Mouse (Mus musculus): ENCODE results near the gene Gzmg.
"Not testable (repeated sequence)": the region's sequence is repeated elsewhere in the genome, so short reads cannot be mapped to it uniquely, and the experiment has no call there.

Gene Gzmg

GRCm38 (mm10) chr14:56159479-56159878, at the start of gene Gzmg:
Gzmg (minus strand) TSS chr14:56159579.
- not testable (repeated sequence) for DNase-seq (ENCODE audit: low read depth, low spot score)

DNA sequence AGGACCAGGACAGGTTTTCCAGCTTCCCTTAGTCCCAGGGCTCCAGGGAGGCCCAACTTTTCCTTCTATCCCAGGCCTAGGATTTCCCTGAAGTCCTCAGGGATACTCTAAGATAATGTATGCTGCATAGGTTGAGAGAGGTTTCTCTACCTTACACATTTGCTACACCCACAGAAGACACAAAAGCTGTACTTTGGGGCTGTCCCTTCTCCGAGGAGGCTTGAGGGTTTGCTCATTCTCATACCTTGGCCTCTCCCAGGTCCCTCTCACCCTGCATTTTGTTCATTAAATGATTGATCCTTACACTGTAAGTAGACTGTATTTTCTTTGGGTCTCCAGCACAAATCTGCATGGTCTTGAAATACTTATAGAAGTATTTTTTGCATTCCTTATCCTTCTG, 46.2 kb upstream of the Gzmg start:
- DNase-seq (ENCODE audit: low read depth, low spot score), result no peak

DNA sequence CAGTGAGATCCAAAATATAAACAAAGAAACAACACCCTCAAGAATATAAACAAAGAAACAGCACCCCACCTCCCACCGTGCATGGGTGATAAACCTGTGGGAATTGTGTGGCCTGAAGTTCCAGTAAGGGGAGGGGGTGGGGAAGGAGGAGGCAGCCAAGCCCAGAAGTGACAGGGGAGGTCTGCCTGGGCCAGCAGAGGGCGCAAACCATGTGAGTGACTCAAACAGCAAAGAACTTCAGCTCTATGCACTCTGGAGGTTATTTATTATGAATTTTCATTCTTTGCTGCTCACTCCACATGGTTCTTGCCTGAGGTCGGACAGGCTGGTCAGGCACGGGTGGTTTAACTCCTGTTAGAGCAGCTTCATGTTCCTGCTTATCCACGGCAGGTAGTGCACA, 45.6 kb upstream of the Gzmg start:
- not testable (repeated sequence) for DNase-seq (ENCODE audit: low read depth, low spot score)

GRCm38 (mm10) chr14:56203975-56204374, 44.6 kb upstream of the Gzmg start:
- DNase-seq (ENCODE audit: low read depth, low spot score), result peak; percentile 9

DNA sequence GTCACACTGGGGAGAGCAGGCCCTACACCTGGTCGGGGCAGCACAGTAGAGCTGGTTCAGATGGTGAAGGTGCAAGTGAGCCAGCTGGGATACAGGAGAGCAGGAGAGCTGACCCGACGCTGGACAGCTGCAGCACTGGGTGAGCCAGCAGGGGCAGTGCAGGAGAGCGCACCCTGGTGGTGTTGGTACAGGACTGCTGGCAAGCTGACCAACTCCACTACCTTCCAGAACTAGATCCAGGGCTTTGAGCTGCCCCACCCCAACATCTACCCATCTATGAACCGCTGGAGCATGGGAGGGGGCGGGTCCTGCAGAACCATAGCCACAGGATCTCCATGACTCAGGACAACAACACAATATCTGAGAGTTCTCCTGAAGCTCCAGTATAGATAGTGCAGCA, 27.6 kb upstream of the Gzmg start:
- DNase-seq (ENCODE audit: low read depth, low spot score), result no peak

GRCm38 (mm10) chr14:56186521-56186920, 27.1 kb upstream of the Gzmg start:
- no peak for DNase-seq (ENCODE audit: low read depth, low spot score)

DNA sequence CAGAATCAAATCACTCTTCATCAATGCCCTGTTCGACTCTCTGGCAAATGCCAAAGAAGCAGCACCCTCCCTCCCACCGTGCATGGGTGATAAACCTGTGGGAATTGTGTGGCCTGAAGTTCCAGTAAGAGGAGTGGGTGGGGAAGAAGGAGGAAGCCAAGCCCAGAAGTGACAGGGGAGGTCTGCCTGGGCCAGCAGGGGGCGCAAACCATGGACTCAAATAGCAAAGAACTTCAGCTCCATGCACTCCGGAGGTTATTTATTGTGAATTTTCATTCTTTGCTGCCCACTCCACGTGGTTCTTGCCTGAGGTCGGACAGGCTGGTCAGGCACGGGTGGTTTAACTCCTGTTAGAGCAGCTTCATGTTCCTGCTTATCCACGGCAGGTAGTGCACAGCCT, 18.3 kb upstream of the Gzmg start:
- not testable (repeated sequence) for DNase-seq (ENCODE audit: low read depth, low spot score)

DNA sequence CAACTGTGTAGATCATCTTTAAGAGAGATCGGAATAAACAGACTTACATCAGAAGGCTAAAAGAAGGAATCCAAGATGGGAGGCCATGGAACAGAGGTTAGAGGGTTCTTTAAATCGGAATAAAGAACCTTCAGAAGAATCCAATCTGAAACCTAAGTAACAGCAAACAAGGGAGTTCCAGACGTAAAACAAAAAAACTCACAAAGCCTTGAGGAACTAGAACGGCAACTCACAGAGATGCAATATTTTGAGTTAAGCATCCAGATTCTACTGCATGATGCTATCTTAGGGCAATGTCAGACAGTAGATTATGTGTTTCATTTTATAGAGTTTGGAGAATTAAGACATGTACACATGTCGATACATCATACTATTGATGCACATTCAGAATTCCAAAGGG, 15.1 kb upstream of the Gzmg start, which contains the start of gene Gzmn:
Gene Gzmn (minus strand): TSS at position 101 of the 400 bp plus-strand sequence.
- DNase-seq (ENCODE audit: low read depth, low spot score), result no peak

- no peak for DNase-seq (ENCODE audit: low read depth, low spot score)
Measured at GRCm38 (mm10) chr14:56173396-56173795, 14.0 kb upstream of the Gzmg start.

GRCm38 (mm10) chr14:56172744-56173143, 13.4 kb upstream of the Gzmg start:
- DNase-seq (ENCODE audit: low read depth, low spot score), result no peak

DNA sequence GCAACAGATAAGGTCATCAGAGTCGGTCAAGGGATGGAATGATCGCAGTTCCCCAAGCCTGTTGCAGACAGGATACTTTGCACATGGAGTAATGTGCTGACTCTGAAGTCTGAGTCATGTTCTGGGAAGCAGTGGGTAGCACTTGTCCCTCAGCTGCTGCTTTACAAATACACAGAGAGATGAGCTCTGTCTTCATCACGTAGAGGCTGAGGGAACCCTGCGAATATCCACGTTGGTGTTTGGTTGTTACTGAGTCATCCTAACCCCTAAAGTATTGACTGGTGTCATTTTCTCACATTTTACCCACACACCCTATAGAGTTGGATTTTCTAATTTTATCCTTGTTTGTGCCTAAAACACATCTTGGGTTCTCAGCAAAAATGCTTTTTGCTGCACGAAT, 8.6 kb upstream of the Gzmg start:
- no peak for DNase-seq (ENCODE audit: low read depth, low spot score)

DNA sequence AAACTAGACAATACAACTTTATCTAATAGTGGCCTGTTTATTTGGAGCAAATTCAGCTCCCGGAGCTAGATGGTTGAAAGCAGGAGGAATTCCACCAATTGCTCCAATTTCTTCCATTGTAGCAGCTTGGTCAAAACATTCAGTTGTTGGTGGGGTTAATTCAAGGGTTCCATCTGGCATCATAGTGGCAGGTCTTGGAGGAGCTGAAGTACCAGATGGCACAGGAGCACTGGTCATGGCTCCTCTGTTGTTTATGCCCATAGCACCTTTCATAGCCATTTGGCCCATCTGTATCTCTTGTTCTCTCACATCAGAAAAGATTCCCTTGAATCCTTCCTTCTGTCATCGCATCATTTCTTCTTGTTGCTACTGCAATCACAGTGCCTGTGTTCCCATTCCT, 2.7 kb upstream of the Gzmg start:
- DNase-seq (ENCODE audit: low read depth, low spot score), result no peak

- DNase-seq (ENCODE audit: low read depth, low spot score), result no peak
Measured at GRCm38 (mm10) chr14:56155340-56155739, 4.0 kb downstream of the Gzmg start.

GRCm38 (mm10) chr14:56133675-56134074, 25.7 kb downstream of the Gzmg start:
- DNase-seq (ENCODE audit: low read depth, low spot score), result not testable (repeated sequence)

DNA sequence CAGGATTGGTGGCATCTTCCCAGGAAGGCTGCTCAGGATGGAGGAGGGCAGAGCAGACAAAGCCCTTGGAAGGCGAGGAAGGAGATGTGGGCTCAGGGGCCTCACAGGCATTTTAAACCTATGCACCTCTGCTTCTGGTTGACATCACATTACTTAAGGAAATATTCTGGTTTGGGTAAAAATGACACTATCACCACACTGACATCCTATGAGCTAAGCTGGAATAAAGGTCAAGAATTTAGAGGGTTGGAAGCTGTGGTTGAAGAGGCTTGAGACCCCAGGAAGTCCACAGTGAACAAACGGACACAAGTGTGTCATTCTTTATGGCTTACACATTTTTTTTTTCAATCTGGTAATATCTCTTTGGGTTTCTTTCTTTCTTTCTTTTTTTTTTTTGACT, 26.9 kb downstream of the Gzmg start, which contains the start of gene Gzmd:
Gene Gzmd (minus strand): TSS at position 101 of the 400 bp plus-strand sequence.
- DNase-seq (ENCODE audit: low read depth, low spot score), result not testable (repeated sequence)

DNA sequence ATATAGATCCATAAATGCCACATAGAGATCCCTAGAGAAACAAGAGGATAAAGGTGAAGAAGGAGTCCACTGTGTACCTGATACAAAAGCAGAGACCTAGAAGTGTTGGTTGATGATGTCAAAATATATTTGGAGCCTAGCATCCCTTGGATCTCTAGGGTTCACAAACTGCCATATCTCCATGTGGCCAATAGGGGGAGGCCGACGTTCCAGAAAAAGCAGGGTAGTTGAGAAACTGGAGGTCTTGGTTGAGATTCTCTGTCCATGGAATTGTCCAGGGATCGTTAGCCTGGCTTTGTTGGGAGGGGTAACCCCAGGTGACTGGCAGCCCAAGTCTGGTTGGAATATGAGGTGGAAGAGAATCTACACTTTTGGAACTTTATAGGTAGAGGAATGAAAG, 31.0 kb downstream of the Gzmg start:
- DNase-seq (ENCODE audit: low read depth, low spot score), result no peak

DNA sequence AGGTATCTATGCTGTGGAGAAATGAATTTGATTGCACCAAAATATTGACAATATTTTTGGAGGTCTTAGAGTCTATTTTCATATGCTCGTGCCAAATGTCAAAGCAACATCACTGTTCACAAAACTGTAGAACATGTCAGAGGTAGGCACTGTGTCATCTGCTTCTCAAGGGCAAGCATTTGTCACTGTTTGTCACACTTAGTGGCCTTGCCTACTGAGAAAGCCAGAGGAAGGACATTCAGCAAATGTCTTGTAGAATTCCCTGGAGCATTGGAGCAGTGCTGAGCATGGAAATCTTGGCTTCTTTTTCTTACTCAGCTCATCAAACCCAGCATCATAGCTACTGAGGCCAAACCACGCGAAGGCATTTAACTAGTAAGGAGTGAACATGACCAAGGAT, 35.9 kb downstream of the Gzmg start:
- no peak for DNase-seq (ENCODE audit: low read depth, low spot score)

- no peak for DNase-seq (ENCODE audit: low read depth, low spot score)
Measured at GRCm38 (mm10) chr14:56120525-56120924, 38.9 kb downstream of the Gzmg start, which contains the start of gene Gzme. Gzme (minus strand) TSS chr14:56120625.

GRCm38 (mm10) chr14:56115531-56116310, 43.7 kb downstream of the Gzmg start:
- not testable (repeated sequence) for DNase-seq (ENCODE audit: low read depth, low spot score)

Data from c-Kit-negative CD71-positive TER-119-positive erythroid progenitor cells, embryonic 14.5 days (primary cell).